Mouse (Mus musculus) MEL (cell line): ENCODE data around the gene Npl. TPM values are rescaled to one million over a fixed set of nuclear protein-coding genes. Genes with fewer than 3 reads are reported as not detected.

Experiments used
- DNase-seq: peaks from one replicate; pipeline ENCODE4 v3.0.0; 2011; ENCODE audit warnings: low read depth, low spot score
- H3K27ac ChIP-seq: 2 replicates; pipeline ENCODE4 v1.5.1; 2012; ENCODE audit warnings: low read depth, mild to moderate bottlenecking, control low read depth, low read length, moderate library complexity; ENCODE audit not compliant: control insufficient read depth
- H3K27me3 ChIP-seq, 2 experiments: fragments of 150-350 bp in 1 of 2; sonication (generic) in 1 of 2; 2 replicates each; pipeline ENCODE4 v1.6.1; 2012; ENCODE audit warnings: low read length in 2 of 2, mild to moderate bottlenecking in 2 of 2, improper control_type of control experiment in 1 of 2, moderate library complexity in 1 of 2; ENCODE audit not compliant: insufficient read depth in 2 of 2, control insufficient read depth in 1 of 2
- H3K36me3 ChIP-seq, 2 experiments: 2 replicates each; pipeline ENCODE4 v1.6.1; 2012 to 2014; ENCODE audit warnings: low read length in 2 of 2, improper control_type of control experiment in 1 of 2, inconsistent platforms in 1 of 2, mild to moderate bottlenecking in 1 of 2; ENCODE audit not compliant: insufficient read depth in 2 of 2, control insufficient read depth in 1 of 2
- H3K4me1 ChIP-seq, 2 experiments: fragments of 150-350 bp in 1 of 2; sonication (generic) in 1 of 2; 2 replicates each; pipeline ENCODE4 v1.6.1; 2012; ENCODE audit warnings: low read length in 2 of 2, improper control_type of control experiment in 1 of 2, mild to moderate bottlenecking in 1 of 2; ENCODE audit not compliant: insufficient read depth in 2 of 2, control insufficient read depth in 1 of 2
- H3K4me3 ChIP-seq, 2 experiments: fragments of 150-350 bp in 1 of 2; sonication (generic) in 1 of 2; 2 replicates each; pipeline ENCODE4 v1.5.1; 2012; ENCODE audit warnings: low read depth in 2 of 2, low read length in 2 of 2, mild to moderate bottlenecking in 2 of 2, moderate library complexity in 2 of 2, control low read depth in 1 of 2, improper control_type of control experiment in 1 of 2; ENCODE audit not compliant: control insufficient read depth in 1 of 2, insufficient read depth in 1 of 2
- H3K79me2 ChIP-seq: 2 replicates; pipeline ENCODE4 v1.6.1; 2012; ENCODE audit warnings: mild to moderate bottlenecking, low read length, moderate library complexity; ENCODE audit not compliant: control insufficient read depth, poor library complexity, insufficient read depth
- H3K9ac ChIP-seq: 2 replicates; pipeline ENCODE4 v1.6.1; 2012; ENCODE audit warnings: low read depth, mild to moderate bottlenecking, control low read depth, low read length, moderate library complexity; ENCODE audit not compliant: control insufficient read depth, poor library complexity, severe bottlenecking
- H3K9me3 ChIP-seq: fragments of 150-350 bp; sonication (generic); replicated peaks from 2 replicates; pipeline ENCODE4 v1.6.1; 2012; ENCODE audit warnings: mild to moderate bottlenecking, low read length, improper control_type of control experiment, moderate library complexity; ENCODE audit not compliant: insufficient read depth
- CHD1 ChIP-seq: IDR thresholded peaks from 2 replicates; pipeline ENCODE4 v1.6.1; 2012; ENCODE audit warnings: low read depth, mild to moderate bottlenecking, inconsistent platforms, low read length, improper control_type of control experiment
- CHD2 ChIP-seq: IDR thresholded peaks from 2 replicates; pipeline ENCODE4 v1.6.1; 2011; ENCODE audit warnings: low read length, improper control_type of control experiment
- CTCF ChIP-seq, 3 experiments: IDR thresholded peaks in 2 of 3; conservative IDR thresholded peaks in 1 of 3; 2 replicates each; pipeline ENCODE4 v1.5.1; 2011 to 2012; ENCODE audit warnings: low read length in 3 of 3, low read depth in 2 of 3, mild to moderate bottlenecking in 2 of 3, improper control_type of control experiment in 1 of 3, inconsistent platforms in 1 of 3, mixed read lengths in 1 of 3, moderate library complexity in 1 of 3; ENCODE audit not compliant: control insufficient read depth in 1 of 3, insufficient read depth in 1 of 3, poor library complexity in 1 of 3, severe bottlenecking in 1 of 3
- GATA1 ChIP-seq: IDR thresholded peaks from 2 replicates; pipeline ENCODE4 v1.6.1; 2011; ENCODE audit warnings: low read depth, low read length, improper control_type of control experiment
- HCFC1 ChIP-seq: IDR thresholded peaks from 2 replicates; pipeline ENCODE4 v1.6.1; 2012; ENCODE audit warnings: low read depth, mild to moderate bottlenecking, inconsistent platforms, low read length, improper control_type of control experiment, moderate library complexity
- JUND ChIP-seq: IDR thresholded peaks from 2 replicates; pipeline ENCODE4 v1.6.1; 2011; ENCODE audit warnings: low read depth, mild to moderate bottlenecking, improper control_type of control experiment, low read length
- KAT2A ChIP-seq: conservative IDR thresholded peaks from 2 replicates; pipeline ENCODE4 v1.6.1; 2012; ENCODE audit warnings: low read depth, low read length, improper control_type of control experiment, inconsistent platforms
- MXI1 ChIP-seq: IDR thresholded peaks from 2 replicates; pipeline ENCODE4 v1.6.1; 2011; ENCODE audit warnings: mild to moderate bottlenecking, low read depth, low read length, improper control_type of control experiment
- MYB ChIP-seq: IDR thresholded peaks from 2 replicates; pipeline ENCODE4 v1.6.1; 2011; ENCODE audit warnings: mild to moderate bottlenecking, low read depth, low read length, improper control_type of control experiment
- MYC ChIP-seq: IDR thresholded peaks from 2 replicates; pipeline ENCODE4 v1.6.1; 2011; ENCODE audit warnings: low read depth, mild to moderate bottlenecking, low read length, improper control_type of control experiment, moderate library complexity
- NELFE ChIP-seq: IDR thresholded peaks from 2 replicates; pipeline ENCODE4 v1.6.1; 2011; ENCODE audit warnings: low read depth, low read length, improper control_type of control experiment
- NRF1 ChIP-seq: IDR thresholded peaks from 2 replicates; pipeline ENCODE4 v1.6.1; 2014; ENCODE audit warnings: low read depth, mild to moderate bottlenecking, inconsistent platforms, low read length, improper control_type of control experiment, moderate library complexity; ENCODE audit not compliant: poor library complexity, insufficient read depth, severe bottlenecking
- POLR2A ChIP-seq, 2 experiments: IDR thresholded peaks; 2 replicates each; pipeline ENCODE4 v1.6.1; 2011 to 2012; ENCODE audit warnings: low read length in 2 of 2, mild to moderate bottlenecking in 2 of 2, control low read depth in 1 of 2, improper control_type of control experiment in 1 of 2, low read depth in 1 of 2, moderate library complexity in 1 of 2; ENCODE audit not compliant: control insufficient read depth in 1 of 2, insufficient read depth in 1 of 2, poor library complexity in 1 of 2
- POLR2AphosphoS2 ChIP-seq: IDR thresholded peaks from 2 replicates; pipeline ENCODE4 v1.6.1; 2011; ENCODE audit warnings: low read length, improper control_type of control experiment
- RCOR1 ChIP-seq: IDR thresholded peaks from 2 replicates; pipeline ENCODE4 v1.6.1; 2012; ENCODE audit warnings: low read depth, mild to moderate bottlenecking, inconsistent platforms, low read length, improper control_type of control experiment
- SIN3A ChIP-seq: IDR thresholded peaks from 2 replicates; pipeline ENCODE4 v1.6.1; 2012; ENCODE audit warnings: low read length, improper control_type of control experiment, inconsistent platforms
- TAL1 ChIP-seq: IDR thresholded peaks from 2 replicates; pipeline ENCODE4 v1.6.1; 2012; ENCODE audit warnings: mild to moderate bottlenecking, inconsistent platforms, low read length, moderate library complexity, mixed read lengths
- TBP ChIP-seq: IDR thresholded peaks from 2 replicates; pipeline ENCODE4 v1.8.0; 2011; ENCODE audit warnings: low read depth, low read length, improper control_type of control experiment
- UBTF ChIP-seq: IDR thresholded peaks from 2 replicates; pipeline ENCODE4 v1.6.1; 2012; ENCODE audit warnings: low read depth, mild to moderate bottlenecking, inconsistent platforms, low read length, improper control_type of control experiment, moderate library complexity, borderline replicate concordance; ENCODE audit not compliant: insufficient read depth
- USF1 ChIP-seq: IDR thresholded peaks from 2 replicates; pipeline ENCODE4 v1.6.1; 2014; ENCODE audit warnings: low read depth, mild to moderate bottlenecking, inconsistent platforms, low read length, improper control_type of control experiment, moderate library complexity
- USF2 ChIP-seq, 2 experiments: IDR thresholded peaks; 2 replicates each; pipeline ENCODE4 v1.6.1; 2011 to 2012; ENCODE audit warnings: improper control_type of control experiment in 2 of 2, low read length in 2 of 2, borderline replicate concordance in 1 of 2, inconsistent platforms in 1 of 2, low read depth in 1 of 2, mild to moderate bottlenecking in 1 of 2; ENCODE audit not compliant: insufficient read depth in 1 of 2
- ZKSCAN1 ChIP-seq: IDR thresholded peaks from 2 replicates; pipeline ENCODE4 v1.6.1; 2012; ENCODE audit warnings: low read depth, mild to moderate bottlenecking, inconsistent platforms, low read length, improper control_type of control experiment, moderate library complexity
- ZMIZ1 ChIP-seq: IDR thresholded peaks from 2 replicates; pipeline ENCODE4 v1.6.1; 2012; ENCODE audit warnings: low read depth, mild to moderate bottlenecking, inconsistent platforms, low read length, improper control_type of control experiment, moderate library complexity
- polyA plus RNA-seq, 2 experiments: library from polyadenylated mRNA; stranded (reverse) in 1 of 2; unstranded in 1 of 2; fragments of >175 nt in 1 of 2; fragments of >200 nt in 1 of 2; gene quantifications; 2 replicates each; pipeline versions ENCODE4 v1.2.1 to v1.2.4; 2012; ENCODE audit warnings: low replicate concordance in 2 of 2, low read depth in 1 of 2; ENCODE audit not compliant: insufficient read length in 2 of 2, insufficient read depth in 1 of 2, missing spikeins in 1 of 2
- total RNA-seq: library from RNA; depleted of rRNA; stranded (reverse); fragments of 300-350 nt; gene quantifications from 2 replicates; pipeline ENCODE4 v1.2.3, GENCODE M21; 2012

Npl gene
- total and polyA plus RNA-seq, 3 experiments = 0.08 TPM; not detected in 2

DNA sequence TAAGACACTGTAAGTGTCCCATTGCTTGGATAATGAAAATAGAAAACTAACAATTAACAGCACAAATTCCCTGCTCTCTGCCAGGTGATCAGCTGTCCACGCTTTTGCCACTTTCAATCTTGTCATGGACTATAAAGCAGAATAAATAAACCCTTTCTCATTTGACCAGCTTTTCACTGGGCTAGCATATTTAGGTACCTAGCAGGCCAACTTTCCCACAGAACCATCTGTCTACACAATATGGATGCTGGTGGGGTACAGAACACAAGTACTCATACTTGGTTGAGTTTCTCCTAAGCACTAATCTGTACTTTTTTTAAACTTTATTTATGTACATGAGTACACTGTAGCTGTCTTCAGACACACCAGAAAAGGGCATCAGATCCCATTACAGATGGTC lies 70.5 kb downstream of the Npl start:
- Histone ChIP-seq H3K36me3 (peaks cover 50 to 84% of the 10 kb centered on the region in 2 experiments), H3K9me3 (no peaks in the 10 kb centered on the region), H3K27me3 (no peaks in the 10 kb centered on the region), H3K27ac (no peak overlapping the region), H3K4me1 (peaks cover 5 to 8% of the 10 kb centered on the region in 2 experiments), H3K4me3 (no peak overlapping the region), H3K9ac (no peak overlapping the region), H3K79me2 (peaks cover 42% of the 10 kb centered on the region)
- no peak for DNase-seq
- TF ChIP-seq JUND (0 out of 2 replicates have a peak, but pooled peaks have one; percentile 4), RCOR1 (no peak)

DNA sequence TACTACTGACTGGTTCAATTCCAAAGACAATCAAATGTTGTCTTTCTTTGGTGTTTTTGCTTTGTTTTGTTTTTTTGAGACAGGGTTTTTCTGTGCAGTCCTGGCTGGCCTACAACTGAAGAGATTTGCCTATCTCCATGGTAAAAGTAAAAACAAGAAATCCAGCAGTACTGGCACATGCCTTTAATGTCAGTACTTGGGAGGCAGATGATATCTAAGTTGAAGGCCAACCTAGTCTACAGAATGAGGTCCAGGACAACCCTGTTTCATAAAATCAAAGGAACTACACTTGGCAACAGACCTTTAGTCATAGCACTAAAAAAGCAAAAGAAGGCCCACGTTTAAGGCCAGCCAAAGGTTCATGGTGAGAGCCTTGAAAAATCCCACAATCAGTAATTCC lies 88.0 kb downstream of the Npl start:
- no peaks in the 10 kb centered on the region for H3K4me1 ChIP-seq
- H3K4me3 ChIP-seq = no peak overlapping the region
- no peaks in the 10 kb centered on the region for H3K9me3 ChIP-seq
- no peak overlapping the region for H3K27ac ChIP-seq
- H3K36me3 ChIP-seq = peaks cover 4 to 84% of the 10 kb centered on the region in 2 experiments
- no peaks in the 10 kb centered on the region for H3K27me3 ChIP-seq
- H3K79me2 ChIP-seq = peaks cover 1% of the 10 kb centered on the region; the same call in 1 of the 2 replicates
- TF ChIP-seq RCOR1 (no peak), CHD2 (no peak), NRF1 (no peak), NELFE (no peak), SIN3A (no peak), POLR2AphosphoS2 (no peak; the same call in 1 of the 2 replicates), UBTF (no peak), POLR2A (IDR thresholded peaks at IDR 0.05; ENCODE audit: control insufficient read depth in 1 of 2, insufficient read depth in 1 of 2, low read depth in 1 of 2, low read length in 2 of 2, poor library complexity in 1 of 2) (no peak), CTCF (IDR thresholded peaks at IDR 0.05 in 2 of 3, conservative IDR thresholded peaks at IDR 0.05 in 1 of 3; ENCODE audit: control insufficient read depth in 1 of 3, insufficient read depth in 1 of 3, low read depth in 2 of 3, low read length in 3 of 3, poor library complexity in 1 of 3, severe bottlenecking in 1 of 3) (no peak), MYC (no peak), CHD1 (no peak), HCFC1 (no peak)
- no peak for DNase-seq
- H3K9ac ChIP-seq = no peak overlapping the region

DNA sequence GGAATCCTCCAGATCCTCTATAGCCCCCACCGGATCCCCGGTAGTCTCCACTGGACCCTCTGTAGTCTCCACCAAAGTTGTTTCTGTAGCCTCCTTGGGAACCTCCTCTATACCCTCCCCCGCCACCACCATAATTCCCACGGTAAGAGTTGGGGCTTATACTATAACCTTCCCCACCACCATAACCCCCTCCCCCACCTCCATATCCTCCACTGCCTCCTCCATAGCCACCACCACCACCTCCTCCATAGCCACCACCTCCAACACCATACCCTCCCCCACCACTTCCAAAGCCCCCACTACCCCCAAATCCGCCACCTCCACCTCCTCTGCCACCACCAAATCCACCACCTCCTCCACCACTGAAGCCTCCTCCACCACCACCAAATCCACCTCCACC lies 93.7 kb downstream of the Npl start:
- H3K4me1 ChIP-seq = no peaks in the 10 kb centered on the region
- H3K4me3 ChIP-seq = no peak overlapping the region
- no peaks in the 10 kb centered on the region for H3K9me3 ChIP-seq
- no peaks in the 10 kb centered on the region for H3K27me3 ChIP-seq
- H3K36me3 ChIP-seq = peaks cover 2 to 42% of the 10 kb centered on the region in 2 experiments; a peak in 3 of 4 replicates
- no peak for TF ChIP-seq POLR2AphosphoS2
- TF ChIP-seq ZMIZ1 = no peak
- TF ChIP-seq USF1 = no peak
- TF ChIP-seq MYC = no peak
- no peak for TF ChIP-seq GATA1
- TF ChIP-seq KAT2A = no peak
- TF ChIP-seq ZKSCAN1 = no peak
- no peak for TF ChIP-seq HCFC1
- TF ChIP-seq POLR2A (IDR thresholded peaks at IDR 0.05; ENCODE audit: control insufficient read depth in 1 of 2, insufficient read depth in 1 of 2, low read depth in 1 of 2, low read length in 2 of 2, poor library complexity in 1 of 2) = no peak; a peak in 1 of 4 replicates
- no peak for TF ChIP-seq MYB
- no peak for TF ChIP-seq CHD2
- TF ChIP-seq TAL1 = no peak
- no peak for TF ChIP-seq MXI1
- TF ChIP-seq NELFE = no peak
- no peak for TF ChIP-seq TBP
- TF ChIP-seq SIN3A = no peak
- no peak for TF ChIP-seq USF2 (IDR thresholded peaks at IDR 0.05; ENCODE audit: borderline replicate concordance in 1 of 2, insufficient read depth in 1 of 2, low read depth in 1 of 2, low read length in 2 of 2)
- no peak overlapping the region for H3K27ac ChIP-seq
- no peaks in the 10 kb centered on the region; the same call in 1 of the 2 replicates for H3K79me2 ChIP-seq
- no peak overlapping the region for H3K9ac ChIP-seq
- no peak for DNase-seq
